Mouse (Mus musculus): ENCODE data around the gene Fkbp2.
"Not testable (repeated sequence)": the region's sequence is repeated elsewhere in the genome, so short reads cannot be mapped to it uniquely, and the experiment has no call there.

Gene Fkbp2

DNA sequence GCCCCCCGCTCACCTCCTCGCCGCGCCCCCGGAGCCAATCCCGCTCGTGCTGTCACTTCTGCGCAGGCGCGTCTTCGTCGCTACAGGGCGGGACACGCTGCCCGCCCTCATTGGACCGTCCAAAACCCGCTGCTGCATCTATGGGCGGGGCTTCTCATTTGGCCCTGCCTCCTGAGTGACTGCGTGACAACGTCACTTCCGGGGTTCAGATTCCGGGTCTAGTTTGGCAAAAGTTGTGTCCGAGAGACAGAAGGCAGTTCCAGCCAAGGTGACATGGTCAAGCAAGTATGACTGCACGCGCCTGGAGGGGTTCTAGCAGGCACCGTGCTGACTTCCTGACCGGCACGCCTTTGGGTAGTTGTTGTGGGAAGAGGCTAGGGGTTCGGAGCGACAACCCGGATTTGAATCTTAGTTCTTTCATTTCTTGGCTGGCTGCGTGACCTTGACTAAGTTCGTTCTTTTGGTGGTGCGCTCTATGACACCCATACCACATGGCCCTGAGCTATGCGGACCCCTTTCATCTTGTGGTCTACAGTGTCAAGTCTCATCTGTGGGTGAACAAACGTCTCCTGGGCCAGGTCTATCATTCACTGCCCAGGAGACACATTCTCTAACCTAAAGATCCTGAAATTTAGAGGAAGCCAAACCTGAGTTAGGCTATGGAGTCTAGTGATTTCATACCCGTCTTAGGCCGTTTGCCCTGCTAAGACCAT, at the start of gene Fkbp2:
Gene Fkbp2, minus strand, starts transcription at position 121 of the 713 bp plus-strand sequence.
- DNase-seq = peak; percentile 98 to 100

DNA sequence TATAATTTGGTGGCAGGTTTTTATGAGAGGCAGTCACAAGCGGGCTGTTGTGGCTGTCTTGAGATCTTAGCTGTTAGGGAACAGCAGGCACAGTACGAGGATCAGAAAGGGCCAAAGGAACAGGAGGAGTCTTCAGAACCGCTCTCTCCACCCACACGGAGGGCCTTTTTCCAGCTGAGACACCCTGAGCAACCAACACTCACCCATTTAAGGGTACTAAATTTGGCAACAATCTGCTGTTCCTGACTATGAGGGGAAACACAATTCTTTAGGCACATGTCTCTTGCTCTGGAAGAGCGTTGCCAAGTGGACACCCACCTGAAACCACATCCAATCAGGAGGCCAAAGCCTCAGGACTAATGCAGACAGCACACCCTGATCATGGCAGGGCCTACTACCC, 49.2 kb upstream of the Fkbp2 start:
- DNase-seq = no peak

DNA sequence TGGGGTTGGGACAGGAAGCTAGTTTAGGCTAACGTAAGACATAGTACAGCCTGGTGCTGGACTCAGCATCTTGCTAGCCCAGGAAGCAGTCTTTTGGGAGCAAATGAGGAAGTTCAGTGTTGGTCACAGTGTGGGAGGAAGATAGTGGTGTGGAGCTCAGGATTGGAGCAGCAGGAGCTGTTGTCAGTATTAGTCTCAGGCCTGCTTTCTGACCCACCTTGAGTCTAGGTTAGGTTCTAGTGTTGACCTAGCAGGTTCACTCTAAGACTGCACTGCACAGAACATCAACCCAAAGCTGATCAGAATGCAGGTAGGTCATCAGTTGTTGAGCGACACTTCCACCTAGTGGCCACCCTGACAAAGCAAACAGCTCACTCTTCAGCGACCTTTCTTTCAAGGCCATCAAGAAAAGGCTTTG, 39.9 kb upstream of the Fkbp2 start:
- peak; percentile 72 to 76 for DNase-seq

DNA sequence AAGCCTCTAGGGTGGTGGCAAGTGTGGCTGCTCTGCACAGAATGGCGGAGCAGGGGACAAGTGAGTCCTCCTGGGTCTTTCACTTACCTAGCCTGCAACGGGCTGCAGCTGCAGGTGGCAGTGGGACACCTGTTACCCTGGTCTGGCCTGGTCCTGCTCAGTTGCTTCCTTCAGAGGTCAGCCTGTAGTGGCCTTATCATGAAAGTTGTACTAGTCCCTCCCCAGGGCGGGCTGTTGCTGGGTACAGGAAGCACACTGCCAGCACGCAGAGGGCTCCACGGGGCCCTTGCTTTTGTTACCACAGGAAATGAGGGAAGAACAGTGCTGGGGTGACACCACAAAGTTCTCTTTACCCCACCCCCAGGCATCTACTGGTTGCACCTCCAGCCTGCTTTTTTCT, 38.9 kb upstream of the Fkbp2 start, which contains the start of gene Fermt3:
Gene Fermt3, minus strand, starts transcription at position 279 of the 400 bp plus-strand sequence.
- peak in 1 of 2 experiments; percentile 45 for DNase-seq

DNA sequence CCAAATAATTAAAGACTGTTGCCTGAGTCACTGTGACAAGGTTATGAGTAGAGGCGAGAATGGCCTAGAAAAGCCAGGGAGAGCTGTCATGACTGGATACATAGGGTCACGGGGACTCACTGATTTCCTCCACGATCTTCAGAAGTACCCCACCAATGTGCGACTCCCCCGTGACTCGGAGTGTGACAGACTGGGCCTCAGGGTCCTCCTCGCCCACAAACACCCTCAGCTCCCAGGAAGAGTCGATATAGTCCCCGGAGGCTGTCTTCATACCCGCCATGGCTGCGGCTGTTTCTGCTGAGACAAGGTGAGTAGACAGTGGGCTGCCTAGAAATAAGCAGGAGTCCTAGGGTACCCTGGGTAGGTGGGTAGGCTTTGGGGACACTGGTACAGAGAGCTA, 38.2 kb upstream of the Fkbp2 start:
- no peak for DNase-seq

DNA sequence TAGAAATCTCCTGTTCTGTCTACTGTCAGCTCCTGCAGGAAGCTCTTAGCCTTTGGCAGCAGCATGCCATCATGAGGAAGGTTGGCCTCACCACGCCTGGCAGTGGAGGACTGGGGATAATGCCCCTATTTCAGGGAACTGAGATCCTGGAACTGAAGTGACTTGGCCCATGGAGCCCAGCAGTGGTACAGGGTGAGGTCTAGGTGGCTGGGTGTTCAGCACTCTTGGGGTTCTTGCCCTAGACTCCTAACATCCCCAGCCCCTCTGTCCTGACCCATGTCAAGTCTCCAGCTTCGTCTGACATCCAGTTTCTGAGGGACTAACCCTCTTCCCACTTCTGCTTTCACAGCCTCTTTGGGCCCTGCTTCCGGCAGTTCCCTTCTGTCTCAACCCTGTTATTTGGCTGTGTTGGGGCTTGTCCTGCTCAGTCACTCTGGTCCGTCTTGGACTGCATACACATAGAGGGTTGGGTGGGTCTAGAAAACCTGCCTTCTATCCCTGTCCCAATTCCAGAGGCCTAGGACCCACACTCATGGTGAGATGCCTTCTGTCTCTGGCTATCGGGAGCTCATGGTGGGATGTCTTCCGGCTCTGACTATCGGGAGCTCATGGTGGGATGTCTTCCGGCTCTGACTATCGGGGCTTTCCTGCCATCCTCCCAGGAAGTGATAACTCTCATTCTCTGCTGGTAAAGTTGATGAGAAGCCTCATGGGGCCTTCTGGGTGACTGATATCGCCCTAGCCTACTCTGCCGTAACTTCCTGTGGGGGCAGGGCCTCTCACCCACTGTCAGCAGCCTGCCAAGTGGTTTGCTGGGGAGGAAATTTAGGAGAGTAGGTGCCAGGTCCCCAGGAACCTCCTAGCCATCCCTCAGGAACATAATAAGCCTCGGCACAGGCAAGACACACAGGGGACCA, 37.5 kb upstream of the Fkbp2 start:
- DNase-seq = no peak

DNA sequence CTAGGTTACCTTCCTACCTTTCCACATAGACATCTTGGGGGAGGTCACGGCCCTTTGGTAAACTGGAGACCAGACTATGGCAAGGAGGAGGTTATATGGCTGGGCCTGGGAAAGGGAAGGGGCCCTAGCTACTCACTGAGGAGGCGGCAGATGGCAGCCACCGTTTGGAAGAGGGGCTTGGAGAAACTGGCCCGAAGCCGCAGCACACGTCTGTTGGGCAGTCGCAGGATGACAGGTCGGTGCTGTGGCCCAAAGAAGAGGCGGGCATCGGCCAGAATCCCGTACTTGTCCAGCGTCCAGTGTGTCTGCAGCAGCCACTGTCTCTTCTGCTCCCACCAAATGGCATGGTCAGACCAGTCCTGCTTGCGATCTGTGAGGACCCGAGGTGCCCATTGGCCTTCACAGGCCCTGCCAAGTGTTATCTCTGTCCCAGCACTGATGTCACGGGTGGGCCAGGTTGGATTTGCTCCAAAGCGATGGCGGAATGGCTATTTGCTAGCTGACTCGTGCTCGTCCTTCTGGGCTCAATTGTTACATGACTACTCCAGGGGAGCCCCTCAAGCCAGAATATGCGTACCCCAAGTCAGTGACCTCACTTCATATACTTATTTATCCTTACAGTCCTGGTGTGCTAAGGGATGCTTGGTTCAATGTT, 34.3 kb upstream of the Fkbp2 start:
- no peak for DNase-seq

DNA sequence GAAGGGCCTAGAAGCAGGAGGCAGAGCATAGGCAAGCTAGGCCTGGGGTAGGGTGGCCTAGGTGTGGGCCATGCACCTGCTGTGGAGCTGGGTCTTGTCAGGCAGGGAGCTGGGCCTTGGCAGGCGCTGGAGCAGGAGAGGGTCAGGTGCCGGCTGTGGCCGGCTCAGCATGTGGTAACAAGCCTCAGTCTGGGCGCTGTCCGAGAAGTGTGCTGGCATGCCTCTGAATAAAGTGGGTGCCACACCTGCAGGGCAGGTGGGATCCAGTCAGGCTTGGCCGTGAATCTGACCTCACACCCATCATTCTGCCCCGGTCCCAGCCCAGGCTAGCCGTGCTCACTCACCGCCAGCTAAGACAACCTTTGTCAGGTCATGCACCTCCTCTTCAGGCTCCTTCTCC, 33.7 kb upstream of the Fkbp2 start:
- no peak for DNase-seq

DNA sequence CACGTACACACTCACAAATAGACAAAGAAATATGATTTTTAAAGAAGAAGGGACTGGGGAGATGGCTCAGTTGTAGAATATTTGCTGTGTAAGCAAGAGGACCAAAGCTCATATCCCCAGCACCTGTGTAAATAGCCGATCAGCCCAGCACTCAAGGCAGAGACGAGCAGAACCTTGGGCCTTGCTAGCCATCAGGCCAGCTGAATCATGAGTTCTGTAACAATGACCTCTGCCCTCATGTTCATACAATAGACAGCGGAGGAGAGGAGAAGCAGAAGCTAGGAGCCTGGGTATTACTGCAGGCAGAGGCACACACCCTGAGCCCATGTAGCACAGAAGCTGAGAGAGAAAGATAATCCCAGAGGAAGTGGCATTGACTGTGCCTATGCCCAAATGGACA, 32.1 kb upstream of the Fkbp2 start:
- no peak for DNase-seq

DNA sequence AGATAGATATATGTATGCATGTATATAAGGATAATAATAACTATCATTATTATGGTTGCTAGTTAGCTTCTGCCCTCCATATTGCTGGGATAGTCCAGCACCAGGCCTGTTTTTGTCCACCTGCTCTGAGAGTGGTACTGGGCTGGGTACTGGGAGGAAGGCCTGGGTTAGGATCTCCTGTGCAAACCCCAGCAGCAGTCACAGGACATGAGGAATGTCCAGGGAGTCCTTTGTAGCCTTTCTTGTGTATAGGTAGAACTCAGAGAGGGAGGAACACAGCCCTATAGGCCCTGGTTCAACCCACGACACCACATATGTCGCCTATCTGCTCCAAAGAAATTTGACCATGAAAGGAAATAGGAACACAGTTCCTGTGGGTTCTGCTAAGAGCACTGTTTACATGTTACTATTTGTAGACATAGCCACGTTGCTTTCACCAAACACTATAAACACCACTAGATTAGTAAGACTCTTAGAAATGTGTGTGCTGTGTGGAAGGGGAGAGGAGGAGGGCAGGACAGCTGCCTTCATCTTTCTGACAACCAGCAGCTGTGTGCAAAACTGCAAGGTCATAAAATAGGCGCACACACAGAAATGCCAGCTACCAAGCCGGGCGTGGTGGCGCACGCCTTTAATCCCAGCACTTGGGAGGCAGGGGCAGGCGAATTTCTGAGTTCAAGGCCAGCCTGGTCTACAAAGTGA, 26.7 kb upstream of the Fkbp2 start:
- DNase-seq = no peak

DNA sequence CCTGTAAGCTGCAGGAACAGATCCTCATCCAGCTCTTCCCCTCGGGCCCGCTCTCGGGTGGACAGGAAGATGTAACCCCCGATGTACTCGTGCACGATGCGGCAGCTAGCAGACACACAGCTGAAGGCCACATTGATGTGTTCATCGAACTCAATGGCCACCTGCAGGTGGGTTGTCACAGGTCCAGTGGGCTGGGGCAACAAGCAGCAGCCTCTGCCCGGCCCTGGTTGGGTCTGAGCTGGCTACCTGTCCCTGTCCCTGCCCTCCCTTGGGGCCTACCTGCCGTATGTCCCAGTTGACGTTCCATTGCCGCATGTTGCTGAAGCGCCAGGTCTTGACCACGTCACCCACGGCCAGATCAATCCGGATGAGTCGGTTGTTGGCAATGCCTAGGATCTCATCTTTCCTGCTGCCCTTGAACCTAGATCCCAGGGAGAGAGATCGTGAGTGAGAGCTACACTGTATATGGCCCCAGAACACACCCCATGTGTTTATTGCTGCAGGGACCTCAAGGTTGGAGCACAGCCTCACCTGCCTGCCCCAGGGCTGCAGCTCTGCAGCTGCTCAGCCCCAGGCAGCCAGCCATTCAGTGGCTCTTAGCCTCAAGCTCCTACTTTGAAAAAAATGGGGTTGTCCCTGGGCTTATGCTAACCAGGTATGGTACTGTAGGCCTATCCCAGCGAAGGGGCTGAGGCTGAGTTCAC, 19.2 kb upstream of the Fkbp2 start:
- no peak for DNase-seq

DNA sequence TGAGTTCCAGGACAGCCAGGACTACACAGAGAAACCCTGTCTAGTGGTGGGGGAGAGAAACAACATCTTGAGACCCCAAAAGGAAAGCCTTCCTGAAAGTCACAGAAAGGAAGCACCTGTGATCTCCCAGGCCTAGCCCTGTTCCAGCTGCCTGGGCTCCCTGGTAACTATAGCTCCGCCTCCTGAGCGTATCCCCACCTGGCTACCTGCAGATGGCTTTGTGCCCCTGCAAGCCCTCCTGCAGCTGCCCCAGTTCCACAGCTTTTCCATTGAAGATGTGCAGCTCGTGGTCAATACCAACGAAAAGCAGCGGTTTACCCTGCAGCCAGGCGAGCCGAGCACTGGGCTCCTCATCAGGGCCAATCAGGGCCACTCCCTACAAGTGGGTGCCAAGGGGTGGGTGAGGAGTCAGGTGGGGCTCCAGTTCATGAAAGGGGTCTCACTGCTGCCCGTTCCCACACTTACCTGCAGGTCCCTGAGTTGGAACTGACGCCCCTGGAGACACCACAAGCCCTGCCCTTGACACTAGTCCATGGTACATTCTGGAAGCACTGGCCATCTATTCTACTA, 17.5 kb upstream of the Fkbp2 start:
- DNase-seq = no peak

DNA sequence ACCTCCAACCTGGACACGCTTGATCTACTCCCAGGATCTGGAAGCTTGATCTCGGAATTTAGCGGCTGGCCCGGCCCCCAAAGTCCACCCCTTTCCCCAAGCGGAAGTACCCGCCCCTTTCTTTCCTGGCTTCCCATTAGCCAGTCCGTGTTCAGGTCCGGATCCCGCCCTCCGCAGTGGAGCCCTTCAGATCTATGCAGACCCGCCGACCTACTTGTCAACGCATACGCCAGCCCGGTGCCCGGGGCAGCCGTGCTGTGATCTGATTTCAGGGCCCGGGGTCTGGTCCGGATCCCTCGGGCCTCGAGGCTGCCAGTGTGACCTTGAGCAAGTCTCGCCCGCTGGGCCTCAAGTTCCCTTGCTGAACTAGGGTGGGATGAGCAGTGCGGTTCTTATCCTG, 15.7 kb upstream of the Fkbp2 start, which contains the start of the genes Nudt22 and Trpt1:
Gene Nudt22, minus strand, starts transcription at position 112 of the 400 bp plus-strand sequence.
Gene Trpt1, plus strand, starts transcription at position 126 of the 400 bp plus-strand sequence.
- DNase-seq = peak; percentile 89 to 94

DNA sequence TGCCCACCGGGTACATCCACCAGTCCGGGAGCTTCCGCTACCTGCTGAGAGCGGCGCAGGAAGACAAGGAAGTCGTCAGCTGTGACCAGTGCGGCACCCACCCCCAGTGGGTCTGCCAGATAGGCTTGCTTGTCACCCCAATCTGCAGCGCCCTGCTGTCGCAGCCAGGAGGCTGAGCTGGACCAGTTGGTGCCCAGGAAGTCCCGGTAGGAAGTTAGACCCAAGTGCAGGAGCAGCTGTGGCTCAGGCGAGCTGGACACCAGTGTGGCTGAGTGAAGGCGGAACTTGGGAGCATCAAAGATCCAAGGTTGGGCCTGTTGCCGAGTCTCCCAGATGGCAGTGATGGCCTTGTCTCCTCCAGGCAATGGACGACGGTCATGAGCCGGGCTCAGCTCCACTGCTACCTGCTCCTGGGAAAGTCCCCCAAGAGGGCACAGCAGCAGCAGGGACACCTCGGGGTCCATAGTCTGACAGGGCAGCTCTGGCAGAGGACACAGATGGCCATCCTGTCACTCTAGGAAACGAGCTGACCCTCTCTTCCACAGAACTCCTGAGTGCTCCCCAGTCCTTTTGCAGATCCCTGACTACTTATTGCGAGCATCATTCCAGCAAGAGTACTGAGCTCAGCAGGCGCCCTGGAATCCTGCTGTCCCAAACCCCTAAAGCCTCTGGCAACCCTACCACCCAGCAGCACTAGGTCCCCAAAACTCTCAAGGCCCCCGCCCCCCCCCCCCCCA, 15.1 kb upstream of the Fkbp2 start:
- DNase-seq = peak in 1 of 2 experiments; percentile 36

DNA sequence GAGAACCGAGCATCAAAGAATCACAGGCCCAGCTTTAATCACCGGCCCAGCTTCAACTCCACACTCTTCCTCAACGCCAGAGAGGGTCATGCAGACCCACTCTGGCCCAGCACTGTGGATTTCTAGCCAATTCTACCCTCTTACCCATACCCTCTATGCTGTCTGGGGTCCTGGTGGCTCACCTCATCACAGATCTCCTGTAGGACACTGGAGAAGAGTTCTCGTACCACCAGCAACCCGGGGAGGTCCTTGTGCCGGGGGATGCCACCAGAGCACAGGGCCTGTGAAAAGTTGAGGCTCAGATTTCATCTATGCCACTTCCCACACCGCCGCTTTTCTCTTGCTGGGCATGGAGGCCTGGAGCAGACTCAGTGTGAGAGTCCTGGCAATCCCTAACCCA, 14.2 kb upstream of the Fkbp2 start:
- DNase-seq = no peak

DNA sequence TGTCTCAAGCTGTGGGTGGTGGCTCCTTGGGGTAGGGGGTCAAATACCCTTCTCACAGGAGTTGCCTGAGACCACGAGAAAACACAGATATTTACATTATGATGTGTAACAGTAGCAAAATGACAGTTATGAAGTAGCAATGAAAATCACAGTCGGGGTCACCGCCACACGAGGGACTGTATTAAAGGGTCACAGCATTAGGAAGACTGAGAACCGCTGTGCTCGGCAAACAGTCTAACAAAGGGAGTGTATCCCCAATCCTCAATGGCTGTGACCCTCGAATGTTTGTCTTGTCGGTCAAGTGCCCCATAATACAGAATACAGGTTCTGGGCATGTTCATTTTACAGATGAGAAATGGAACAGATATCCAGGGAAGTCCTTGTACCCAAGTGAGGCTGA, 13.7 kb upstream of the Fkbp2 start:
- no peak for DNase-seq

DNA sequence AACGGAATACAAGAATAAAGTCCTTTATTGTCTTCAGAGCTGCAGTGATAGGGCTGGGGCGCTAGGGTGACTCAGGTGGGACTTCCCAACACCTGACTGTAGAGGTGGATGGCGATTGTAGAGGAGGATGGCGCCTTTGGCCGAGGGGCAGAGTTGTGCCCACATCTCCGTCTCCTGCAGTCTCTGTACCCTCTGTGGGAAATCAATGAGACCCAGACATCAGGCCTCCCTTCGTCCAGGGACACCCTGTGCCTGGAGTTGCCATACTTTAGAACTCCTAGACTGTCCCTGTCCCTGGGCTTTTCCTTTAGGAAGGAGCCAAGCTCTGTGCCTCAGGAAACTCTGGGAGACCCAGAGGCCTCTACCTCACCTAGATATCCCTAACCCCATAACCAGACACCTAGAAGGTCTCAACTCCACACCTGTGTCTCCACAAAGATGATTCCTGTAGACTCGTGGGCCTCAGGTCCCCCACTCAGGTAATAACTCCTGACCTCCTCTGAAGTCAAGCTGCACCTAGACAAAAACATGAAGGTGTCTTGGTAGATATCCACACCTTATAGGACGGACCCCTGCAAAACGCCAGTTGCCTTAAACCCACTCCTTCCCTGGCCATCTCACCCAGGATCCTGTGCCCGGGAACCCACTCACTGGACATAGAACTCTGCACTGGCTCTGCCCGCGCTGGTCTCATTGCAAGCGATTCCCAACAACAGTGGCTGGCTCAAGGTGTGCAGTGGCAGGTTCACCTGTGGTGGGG, 12.9 kb upstream of the Fkbp2 start:
- DNase-seq = no peak

DNA sequence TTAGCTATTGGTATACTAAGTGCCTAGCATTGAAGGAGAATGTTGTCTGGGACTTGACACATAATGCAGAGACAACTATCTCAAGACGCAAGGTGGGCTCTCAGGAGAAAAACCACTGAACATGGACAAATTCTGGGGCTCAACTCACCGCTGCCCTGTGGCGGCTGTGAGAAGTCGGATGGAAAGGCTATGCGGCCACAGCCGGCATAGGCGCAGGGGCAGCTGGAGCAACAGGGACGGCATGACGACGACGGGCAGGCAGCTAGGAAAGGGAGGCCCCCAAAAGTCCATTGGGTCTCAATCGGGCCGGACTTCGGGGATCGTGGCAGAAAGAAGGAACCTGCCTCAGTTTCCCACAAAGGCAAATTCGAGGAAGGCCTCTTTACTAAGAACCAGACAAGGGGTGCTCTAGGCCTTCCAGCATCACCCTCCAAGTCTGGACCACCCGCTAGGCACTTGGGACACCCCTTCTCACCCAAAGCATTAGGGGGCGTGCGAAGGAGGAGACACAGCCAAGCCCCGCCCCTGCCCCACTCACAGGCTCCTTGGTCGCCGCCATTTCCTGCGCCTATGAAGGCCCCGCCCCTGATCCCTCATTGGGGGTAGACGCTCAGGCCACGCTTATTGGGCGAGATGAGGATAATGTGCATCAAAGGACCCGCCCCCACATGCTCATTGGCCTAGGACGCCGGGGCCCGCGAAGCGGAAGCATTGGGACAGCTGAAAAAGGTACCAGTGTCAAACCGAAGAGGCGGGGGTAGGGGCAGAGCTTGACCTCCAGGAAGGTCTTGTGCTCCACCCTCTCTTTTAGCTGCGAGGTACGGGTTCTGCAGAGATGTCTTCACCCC, 11.9 kb upstream of the Fkbp2 start, which contains the start of gene Dnajc4:
Gene Dnajc4, minus strand, starts transcription at position 562 of the 848 bp plus-strand sequence.
- DNase-seq = peak; percentile 98 to 99

DNA sequence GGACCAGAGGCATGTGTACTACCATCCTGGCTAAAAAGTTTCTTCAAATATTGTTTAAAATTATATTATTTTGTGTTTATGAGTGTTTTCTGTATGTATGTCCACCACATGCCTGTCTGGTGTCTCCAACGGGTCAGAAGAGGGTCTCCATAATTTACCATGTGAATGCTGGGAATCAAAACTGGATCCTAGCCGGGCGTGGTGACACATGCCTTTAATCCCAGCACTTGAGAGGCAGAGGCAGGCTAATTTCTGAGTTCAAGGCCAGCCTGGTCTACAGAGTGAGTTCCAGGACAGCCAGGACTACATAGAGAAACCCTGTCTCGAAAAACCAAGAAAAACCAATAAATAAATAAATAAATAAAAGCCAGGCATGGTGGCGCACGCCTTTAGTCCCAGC, 10.9 kb upstream of the Fkbp2 start:
- DNase-seq = not testable (repeated sequence)

Measured in kidney, postnatal 4 days (tissue).